Comparison of ENCODE assay signal across 8 mouse cellular contexts in the genomic region with DNA sequence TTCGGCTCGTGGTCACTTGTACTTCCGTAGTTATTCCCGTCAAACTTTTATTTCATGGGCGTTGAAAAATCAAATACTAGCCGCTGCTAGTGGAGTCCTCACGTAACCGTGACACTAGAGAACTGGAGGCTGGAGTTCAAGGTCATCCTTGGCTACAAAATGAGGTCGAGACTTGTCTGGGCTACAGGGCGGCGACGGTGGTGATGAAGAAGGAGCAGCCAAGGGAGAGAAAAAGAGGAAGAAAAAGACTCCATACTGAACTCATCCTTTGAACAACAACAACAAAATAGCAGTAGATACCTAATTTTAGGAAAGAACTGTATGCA. TPM values are rescaled to one million over a fixed set of nuclear protein-coding genes. Genes with fewer than 3 reads are reported as not detected.
DNase-seq lines count a peak whose midpoint lies in the region; ATAC-seq and TF ChIP-seq lines count a peak whose summit lies in the region.

No protein-coding gene starts in this region.

- no peaks in the 10 kb centered on the region for H3K9me3 ChIP-seq in MEL (replicated peaks; ENCODE audit: insufficient read depth, low read length)
- no peaks in the 10 kb centered on the region for H3K9me3 ChIP-seq in forebrain, embryonic 16.5 days (ENCODE audit: control insufficient read depth, low read length)
- H3K9me3 ChIP-seq in liver, embryonic 12.5 days (replicated peaks), result no peaks in the 10 kb centered on the region

- H3K9ac ChIP-seq in MEL (ENCODE audit: control insufficient read depth, low read depth, low read length, poor library complexity, severe bottlenecking), result peak overlapping the region; percentile 99
- H3K9ac ChIP-seq in forebrain, embryonic 16.5 days (replicated peaks; ENCODE audit: low read depth, low read length), result peak overlapping the region; percentile 100
- H3K9ac ChIP-seq in liver, embryonic 12.5 days, result peak overlapping the region; percentile 100

- H3K27me3 ChIP-seq in kidney, adult 2 months (replicated peaks; ENCODE audit: control insufficient read depth, insufficient read depth, low read length), result no peaks in the 10 kb centered on the region
- no peaks in the 10 kb centered on the region for H3K27me3 ChIP-seq in MEL (ENCODE audit: control insufficient read depth in 1 of 2, insufficient read depth in 2 of 2, low read length in 2 of 2)
- H3K27me3 ChIP-seq in forebrain, embryonic 16.5 days (replicated peaks; ENCODE audit: control insufficient read depth, insufficient read depth, low read length), result no peaks in the 10 kb centered on the region
- no peaks in the 10 kb centered on the region for H3K27me3 ChIP-seq in liver, embryonic 12.5 days (replicated peaks)
- no peaks in the 10 kb centered on the region for H3K27me3 ChIP-seq in splenic B cell, adult 2 months (ENCODE audit: control insufficient read depth, insufficient read depth, low read length, poor library complexity, severe bottlenecking)

- TF ChIP-seq POLR2A in kidney, adult 2 months (IDR thresholded peaks at IDR 0.05; ENCODE audit: low read depth, low read length), result no peak
- peak in 1 of 2 experiments; percentile 38; a peak in 1 of 4 replicates for TF ChIP-seq POLR2A in MEL (IDR thresholded peaks at IDR 0.05; ENCODE audit: control insufficient read depth in 1 of 2, insufficient read depth in 1 of 2, low read depth in 1 of 2, low read length in 2 of 2, poor library complexity in 1 of 2)

- 3% methylated on average over 12 of the region's 12 CpGs for WGBS in kidney, adult 2 months
- 0% methylated on average over 12 of the region's 12 CpGs for WGBS in forebrain, embryonic 16.5 days
- under 1% methylated on average over 12 of the region's 12 CpGs for WGBS in liver, embryonic 12.5 days (ENCODE audit: insufficient replicate concordance)

- peak overlapping the region; percentile 99 for H3K27ac ChIP-seq in kidney, adult 2 months (ENCODE audit: insufficient read depth, low read depth, low read length)
- peak overlapping the region; percentile 89 for H3K27ac ChIP-seq in MEL (ENCODE audit: control insufficient read depth, low read depth, low read length)
- H3K27ac ChIP-seq in forebrain, embryonic 16.5 days (ENCODE audit: low read length), result peak overlapping the region; percentile 94
- peak overlapping the region; percentile 100 for H3K27ac ChIP-seq in liver, embryonic 12.5 days

- H3K36me3 ChIP-seq in kidney, adult 2 months (ENCODE audit: control insufficient read depth, insufficient read depth, low read length), result peaks cover 2% of the 10 kb centered on the region; the same call in 1 of the 2 replicates
- H3K36me3 ChIP-seq in MEL (ENCODE audit: control insufficient read depth in 1 of 2, insufficient read depth in 2 of 2, low read length in 2 of 2), result peaks cover 15 to 28% of the 10 kb centered on the region in 2 experiments
- peaks cover 4% of the 10 kb centered on the region; the same call in 1 of the 2 replicates for H3K36me3 ChIP-seq in forebrain, embryonic 16.5 days (ENCODE audit: control insufficient read depth, insufficient read depth)
- H3K36me3 ChIP-seq in liver, embryonic 12.5 days, result peaks cover 29% of the 10 kb centered on the region
- peaks cover 6% of the 10 kb centered on the region; the same call in 1 of the 2 replicates for H3K36me3 ChIP-seq in splenic B cell, adult 2 months (ENCODE audit: control insufficient read depth, insufficient read depth, low read length, poor library complexity, severe bottlenecking)

- no peak for ATAC-seq in forebrain, embryonic 16.5 days
- ATAC-seq in liver, embryonic 12.5 days, result peak; percentile 33

- peak overlapping the region; percentile 64 for H3K4me3 ChIP-seq in kidney, adult 2 months (ENCODE audit: insufficient read depth, low read depth, low read length)
- peak overlapping the region; percentile 86 to 97 for H3K4me3 ChIP-seq in MEL (ENCODE audit: control insufficient read depth in 1 of 2, insufficient read depth in 1 of 2, low read depth in 2 of 2, low read length in 2 of 2)
- peak overlapping the region; percentile 97 for H3K4me3 ChIP-seq in forebrain, embryonic 16.5 days (replicated peaks; ENCODE audit: low read length)
- peak overlapping the region; percentile 95 for H3K4me3 ChIP-seq in liver, embryonic 12.5 days

- peaks cover 51% of the 10 kb centered on the region for H3K79me2 ChIP-seq in MEL (ENCODE audit: control insufficient read depth, insufficient read depth, low read length, poor library complexity)

- TF ChIP-seq RAD21 in MEL (IDR thresholded peaks at IDR 0.05; ENCODE audit: low read depth, low read length), result no peak

- 0 out of 4 replicates have a peak, but pooled peaks of 1 of the 2 experiments have one; percentile 3 for TF ChIP-seq EP300 in MEL (IDR thresholded peaks at IDR 0.05; ENCODE audit: low read depth in 1 of 2, low read length in 2 of 2)

- no peak for DNase-seq in kidney, adult 2 months
- DNase-seq in kidney, adult 11 months, result no peak
- DNase-seq in MEL (ENCODE audit: low read depth, low spot score), result peak; percentile 80
- DNase-seq in splenic B cell, adult 2 months (ENCODE audit: low read depth, low spot score), result peak; percentile 38
- no peak for DNase-seq in layer of hippocampus, adult 8-10 months (ENCODE audit: low spot score in 2 of 2)
- DNase-seq in testis, postnatal 10 days (ENCODE audit: low spot score), result no peak

- peak overlapping the region; percentile 63 for H3K4me2 ChIP-seq in forebrain, embryonic 16.5 days (ENCODE audit: low read length)
- H3K4me2 ChIP-seq in liver, embryonic 12.5 days, result peak overlapping the region; percentile 71

- TF ChIP-seq CTCF in kidney, adult 2 months (conservative IDR thresholded peaks at IDR 0.05; ENCODE audit: insufficient read depth, insufficient read length, low read depth, low read length), result no peak
- TF ChIP-seq CTCF in MEL (IDR thresholded peaks at IDR 0.05 in 2 of 3, conservative IDR thresholded peaks at IDR 0.05 in 1 of 3; ENCODE audit: control insufficient read depth in 1 of 3, insufficient read depth in 1 of 3, low read depth in 2 of 3, low read length in 3 of 3, poor library complexity in 1 of 3, severe bottlenecking in 1 of 3), result no peak

- peaks cover 11% of the 10 kb centered on the region; the same call in 1 of the 2 replicates for H3K4me1 ChIP-seq in kidney, adult 2 months (ENCODE audit: control insufficient read depth, insufficient read depth, low read length)
- H3K4me1 ChIP-seq in MEL (ENCODE audit: control insufficient read depth in 1 of 2, insufficient read depth in 2 of 2, low read length in 2 of 2), result peaks cover 14% of the 10 kb centered on the region in 2 experiments; a peak in 3 of 4 replicates
- H3K4me1 ChIP-seq in forebrain, embryonic 16.5 days (replicated peaks; ENCODE audit: control insufficient read depth, insufficient read depth, low read length), result peaks cover 16% of the 10 kb centered on the region
- H3K4me1 ChIP-seq in liver, embryonic 12.5 days, result peaks cover 42% of the 10 kb centered on the region

TF ChIP-seq in MEL, 35 proteins besides CTCF, POLR2A, EP300 and RAD21:
- TF ChIP-seq MAZ (IDR thresholded peaks at IDR 0.05; ENCODE audit: low read depth, low read length) (0 out of 2 replicates have a peak, but pooled peaks have one; percentile 9), MXI1 (IDR thresholded peaks at IDR 0.05; ENCODE audit: low read depth, low read length) (no peak), TBP (IDR thresholded peaks at IDR 0.05; ENCODE audit: low read depth, low read length) (peak; percentile 40; the same call in 1 of the 2 replicates), TCF12 (IDR thresholded peaks at IDR 0.05; ENCODE audit: low read depth, low read length) (no peak), ETS1 (IDR thresholded peaks at IDR 0.05; ENCODE audit: low read depth, low read length) (no peak), SIN3A (IDR thresholded peaks at IDR 0.05; ENCODE audit: low read length) (peak; percentile 75), HCFC1 (IDR thresholded peaks at IDR 0.05; ENCODE audit: low read depth, low read length) (no peak), BHLHE40 (IDR thresholded peaks at IDR 0.05; ENCODE audit: borderline replicate concordance, low read depth, low read length) (no peak), KAT2A (conservative IDR thresholded peaks at IDR 0.05; ENCODE audit: low read depth, low read length) (no peak), MAX (IDR thresholded peaks at IDR 0.05; ENCODE audit: low read length) (peak; percentile 9), NELFE (IDR thresholded peaks at IDR 0.05; ENCODE audit: low read depth, low read length) (no peak), POLR2AphosphoS2 (IDR thresholded peaks at IDR 0.05; ENCODE audit: low read length) (no peak), ZKSCAN1 (IDR thresholded peaks at IDR 0.05; ENCODE audit: low read depth, low read length) (no peak), MYC (IDR thresholded peaks at IDR 0.05; ENCODE audit: low read depth, low read length) (no peak), GATA1 (IDR thresholded peaks at IDR 0.05; ENCODE audit: low read depth, low read length) (no peak), RCOR1 (IDR thresholded peaks at IDR 0.05; ENCODE audit: low read depth, low read length) (no peak), ZC3H11A (IDR thresholded peaks at IDR 0.05; ENCODE audit: low read depth, low read length) (no peak), CHD1 (IDR thresholded peaks at IDR 0.05; ENCODE audit: low read depth, low read length) (peak; percentile 63; the same call in 1 of the 2 replicates), ZNF384 (IDR thresholded peaks at IDR 0.05; ENCODE audit: low read depth, low read length) (no peak), MEF2A (IDR thresholded peaks at IDR 0.05; ENCODE audit: extremely low read depth, insufficient replicate concordance, low read depth, low read length, poor library complexity, severe bottlenecking) (no peak), MYB (IDR thresholded peaks at IDR 0.05; ENCODE audit: low read depth, low read length) (no peak)

RNA-seq across cellular contexts. Expression of a gene that starts 0.7 kb away (rescaled TPM):
- 18.2 and 20.6 TPM in 2 replicates for polyA plus RNA-seq in kidney, adult 2 months (2012; rRNA removed)
- total RNA-seq in MEL (2012; rRNA removed), result 67.3 and 72.0 TPM in 2 replicates
- polyA plus RNA-seq in MEL (2012; ENCODE audit: insufficient read depth in 1 of 2, insufficient read length in 2 of 2, low read depth in 1 of 2, low replicate concordance in 2 of 2, missing spikeins in 1 of 2), result 100 to 1,000 TPM in 1 of 2 experiments, 10 to 100 TPM in 1; 55.2 to 248 TPM
- polyA plus RNA-seq in forebrain, embryonic 16.5 days (2015; fragmentation: Nextera tagmentation; extraction: Ambion mirVana), result 39.4 and 41.7 TPM in 2 replicates
- 48.0 and 48.4 TPM in 2 replicates for polyA plus RNA-seq in liver, embryonic 12.5 days (2016; fragmentation: Nextera tagmentation; extraction: Ambion mirVana)
- total RNA-seq in layer of hippocampus, adult 8-10 months (2022), result 10 to 100 TPM; 76.0 to 86.8 (median 83.3) TPM

Comparison
In these comparisons a context has a peak if more than half of its experiments do, and no peak if none do; other contexts are left out.
1. DNase-seq: peak in MEL (single experiment) and splenic B cell, adult 2 months (single experiment); none in kidney, adult 2 months (single experiment), kidney, adult 11 months (single experiment), layer of hippocampus, adult 8-10 months (0 of 2) and testis, postnatal 10 days (single experiment).
2. Peak in every context shown above with its lines, with median percentiles within 50 percentile points of each other: H3K27ac ChIP-seq, H3K4me3 ChIP-seq and H3K9ac ChIP-seq.